Mouse (Mus musculus) regulatory T cell (primary cell): ENCODE data around the gene Phpt1.
"Not testable (repeated sequence)": the region's sequence is repeated elsewhere in the genome, so short reads cannot be mapped to it uniquely, and the experiment has no call there.

Experiments
- in situ Hi-C: fragments of 300-600 bp; cut with MboI, MseI; formaldehyde crosslinking; loops from one replicate; pipeline ENCODE4 v1.15.1; 2025; ENCODE audit warnings: high pct_unique_total_duplicates

Phpt1 gene

GRCm38 (mm10) chr2:25560551-25560950 lies 14.5 kb downstream of the Phpt1 start:
- in situ Hi-C loops: no loop called here

GRCm38 (mm10) chr2:25558774-25559173 lies 16.2 kb downstream of the Phpt1 start:
- in situ Hi-C loops: no loop called here

GRCm38 (mm10) chr2:25557964-25558360 lies 17.1 kb downstream of the Phpt1 start:
- in situ Hi-C loops: no loop called here

- in situ Hi-C loops: no loop called here
Measured at GRCm38 (mm10) chr2:25557221-25557963, 17.6 kb downstream of the Phpt1 start, which contains the start of gene Edf1. Gene Edf1 (plus strand): TSS chr2:25557847.

- in situ Hi-C loops: no loop called here
Measured at GRCm38 (mm10) chr2:25556296-25556695, 18.7 kb downstream of the Phpt1 start.

- in situ Hi-C loops: not testable (repeated sequence)
Measured at GRCm38 (mm10) chr2:25555479-25555878, 19.5 kb downstream of the Phpt1 start.

- in situ Hi-C loops: not testable (repeated sequence)
Measured at GRCm38 (mm10) chr2:25553171-25553786, 21.7 kb downstream of the Phpt1 start.

- in situ Hi-C loops: no loop called here
Measured at GRCm38 (mm10) chr2:25551186-25551585, 23.8 kb downstream of the Phpt1 start.

- in situ Hi-C loops: no loop called here
Measured at GRCm38 (mm10) chr2:25549021-25549991, 25.7 kb downstream of the Phpt1 start.

- in situ Hi-C loops: no loop called here
Measured at GRCm38 (mm10) chr2:25546811-25547491, 28.1 kb downstream of the Phpt1 start, which contains the start of gene Traf2. Gene Traf2 (minus strand): TSS chr2:25546940.

- in situ Hi-C loops: no loop called here
Measured at GRCm38 (mm10) chr2:25545996-25546810, 28.8 kb downstream of the Phpt1 start.

- in situ Hi-C loops: no loop called here
Measured at GRCm38 (mm10) chr2:25541644-25542367, 33.2 kb downstream of the Phpt1 start.

- in situ Hi-C loops: no loop called here
Measured at GRCm38 (mm10) chr2:25540541-25540948, 34.5 kb downstream of the Phpt1 start.

GRCm38 (mm10) chr2:25536531-25536930 lies 38.5 kb downstream of the Phpt1 start:
- in situ Hi-C loops: no loop called here

- in situ Hi-C loops: no loop called here
Measured at GRCm38 (mm10) chr2:25534866-25535182, 40.2 kb downstream of the Phpt1 start.

GRCm38 (mm10) chr2:25534178-25534865 lies 40.7 kb downstream of the Phpt1 start:
- in situ Hi-C loops: no loop called here

GRCm38 (mm10) chr2:25533707-25534106 lies 41.3 kb downstream of the Phpt1 start:
- in situ Hi-C loops: no loop called here

GRCm38 (mm10) chr2:25526510-25527302 lies 48.3 kb downstream of the Phpt1 start:
- in situ Hi-C loops: no loop called here
